Mouse (Mus musculus) MN1 (cell line): ENCODE results near the gene Car15.
A peak's percentile ranks its signal among the peaks of the same experiment; 100 is the strongest.

ENCODE experiments used
- DNase-seq: peaks from one replicate; pipeline ENCODE4 v3.0.0-alpha.2; 2016; ENCODE audit warnings: low spot score

Gene Car15

GRCm38 (mm10) chr16:17838051-17838450 is at the start of gene Car15:
Car15 (minus strand) TSS chr16:17838364.
- no peak for DNase-seq

GRCm38 (mm10) chr16:17884116-17884515 is 46.0 kb upstream of the Car15 start:
- no peak for DNase-seq

GRCm38 (mm10) chr16:17882196-17882595 is 44.0 kb upstream of the Car15 start:
- no peak for DNase-seq

DNA sequence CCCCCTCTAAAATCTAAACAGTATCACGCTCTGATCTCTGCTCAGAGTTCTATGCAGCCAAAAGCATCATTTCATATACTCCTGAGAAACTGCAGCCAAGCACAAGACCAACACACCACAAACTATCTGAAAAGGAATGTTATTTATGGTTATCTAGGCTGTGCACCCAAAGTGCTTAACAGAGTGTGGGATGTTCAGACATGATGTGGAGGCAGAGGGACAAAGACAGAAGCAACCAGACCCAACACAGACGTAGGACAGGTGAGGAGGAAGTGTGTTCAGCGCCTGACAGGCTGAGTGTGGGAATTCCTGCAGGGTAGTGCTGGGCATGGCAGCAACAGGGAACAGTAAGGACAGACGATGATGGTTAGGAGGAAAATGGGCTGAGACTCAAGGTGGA is 41.4 kb upstream of the Car15 start:
- DNase-seq = no peak

DNA sequence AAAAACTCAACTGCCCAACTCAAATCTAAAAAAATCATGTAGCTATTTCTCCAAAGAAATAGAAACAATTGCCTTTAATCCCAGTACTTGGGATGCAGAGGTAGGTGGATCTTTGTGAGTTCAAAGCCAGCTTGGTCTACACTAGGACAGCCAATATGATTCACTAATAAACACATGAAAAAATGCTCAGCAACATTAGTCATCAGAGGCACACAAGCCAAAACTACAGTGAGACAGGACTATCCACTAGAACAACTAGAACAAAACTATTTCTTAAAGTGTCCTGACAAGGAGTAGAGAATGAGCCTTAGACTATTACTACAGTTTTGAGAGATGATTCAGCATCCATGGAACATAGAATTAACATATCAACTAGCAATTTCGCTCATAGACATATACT is 37.9 kb upstream of the Car15 start:
- DNase-seq = no peak

DNA sequence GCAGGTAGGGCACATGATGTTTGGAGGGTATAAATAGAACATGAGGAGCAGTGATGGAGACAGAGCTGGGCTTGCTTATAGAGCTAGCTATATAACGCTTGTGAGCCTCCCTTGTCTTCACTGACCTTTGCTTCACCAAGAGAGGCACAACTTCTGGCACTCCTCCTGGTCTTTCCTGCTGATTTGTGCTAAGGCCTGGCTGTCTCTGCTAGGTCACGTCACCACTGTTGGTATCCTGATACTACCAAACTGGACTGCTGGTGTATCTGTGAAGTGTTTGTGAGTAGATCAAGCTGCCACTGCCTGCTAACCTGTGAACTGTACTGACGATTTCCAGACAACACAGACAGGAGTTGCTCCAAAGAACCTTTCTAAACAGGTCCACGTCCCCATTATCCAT is 37.0 kb upstream of the Car15 start:
- no peak for DNase-seq

DNA sequence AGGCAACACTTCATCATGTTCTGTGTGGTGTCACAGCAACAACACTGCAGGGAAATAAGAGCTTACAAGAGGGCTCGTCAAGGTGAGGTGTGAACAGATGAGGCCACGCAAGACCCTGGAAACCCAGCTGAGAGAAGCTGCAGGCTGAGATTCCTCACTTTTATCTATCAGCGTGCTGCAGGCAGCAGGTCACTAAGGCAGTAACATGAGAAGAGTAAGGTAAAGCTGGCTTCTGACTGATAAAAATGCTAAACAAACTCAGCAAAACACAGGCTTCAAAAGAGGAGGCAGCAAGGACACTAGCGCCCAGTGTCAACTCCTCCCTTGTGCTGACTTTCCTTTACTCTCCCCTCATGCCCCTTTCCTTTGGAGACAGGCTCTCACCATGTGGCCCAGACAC is 34.8 kb upstream of the Car15 start:
- no peak for DNase-seq

- no peak for DNase-seq
These were observed 33.1 kb upstream of the Car15 start for GRCm38 (mm10) chr16:17871248-17871647.

GRCm38 (mm10) chr16:17865770-17866169 is 27.6 kb upstream of the Car15 start:
- no peak for DNase-seq

- DNase-seq = no peak
These were observed 27.1 kb upstream of the Car15 start for GRCm38 (mm10) chr16:17865293-17865692.

DNA sequence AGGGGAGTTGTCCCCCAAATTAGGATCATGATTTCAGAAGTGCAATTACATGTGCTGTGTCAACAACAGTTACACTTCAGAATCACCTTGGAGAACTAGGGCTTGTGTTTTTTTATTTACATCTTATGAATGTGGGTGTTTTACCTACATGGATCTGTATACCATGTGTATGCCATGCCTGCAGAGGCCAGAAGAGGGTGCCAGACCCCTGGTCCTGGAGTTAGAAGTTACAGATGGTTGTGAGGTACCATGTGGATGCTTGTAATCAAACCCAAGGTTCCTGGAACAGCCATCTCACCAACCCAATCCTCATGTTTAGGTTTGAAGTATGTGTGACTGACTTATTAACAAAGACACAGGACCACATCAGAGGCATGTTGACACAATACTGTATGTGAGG is 20.4 kb upstream of the Car15 start:
- DNase-seq = peak; percentile 38

DNA sequence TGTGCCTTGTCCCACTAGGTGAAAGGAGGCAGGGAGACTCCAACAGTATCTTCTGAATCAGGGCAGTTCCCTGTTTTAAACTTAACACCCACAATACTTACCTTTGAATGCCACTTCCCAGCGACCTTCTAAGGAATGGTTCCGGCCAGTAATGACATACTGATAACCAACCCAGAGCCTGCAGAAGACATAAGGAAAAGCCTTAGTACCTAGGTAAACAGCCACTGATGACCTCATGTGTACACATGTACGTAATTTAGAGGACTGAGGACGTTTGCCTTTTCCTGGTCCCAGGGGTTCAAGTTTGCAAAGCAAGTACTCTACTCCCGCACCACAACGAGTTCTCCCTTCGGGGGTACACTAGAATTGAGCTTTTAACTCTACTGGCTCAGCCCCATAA is 19.0 kb upstream of the Car15 start:
- DNase-seq = no peak

- no peak for DNase-seq
These were observed 15.1 kb upstream of the Car15 start for GRCm38 (mm10) chr16:17853263-17853662.

GRCm38 (mm10) chr16:17851860-17852259 is 13.7 kb upstream of the Car15 start:
- no peak for DNase-seq

DNA sequence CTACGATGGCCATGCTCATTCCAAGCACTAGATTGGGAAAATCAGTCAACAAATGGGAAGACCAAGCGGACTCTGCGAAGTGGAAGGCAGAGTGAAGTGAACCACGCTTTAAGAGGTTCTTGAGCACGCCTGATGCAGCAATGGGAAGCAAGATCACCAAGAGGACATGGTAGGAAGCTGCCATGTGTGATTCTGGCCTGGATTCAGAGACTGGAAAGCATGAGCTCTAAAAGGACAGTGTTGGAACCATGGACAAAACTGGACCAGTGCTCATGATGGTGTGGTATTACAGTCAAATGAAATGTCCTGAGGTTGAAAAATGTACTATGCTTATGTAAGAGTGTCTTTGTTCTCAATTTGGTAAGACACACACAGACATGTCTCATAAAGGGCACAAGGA is 13.2 kb upstream of the Car15 start:
- DNase-seq = no peak

GRCm38 (mm10) chr16:17849486-17849885 is 11.3 kb upstream of the Car15 start:
- DNase-seq = no peak

DNA sequence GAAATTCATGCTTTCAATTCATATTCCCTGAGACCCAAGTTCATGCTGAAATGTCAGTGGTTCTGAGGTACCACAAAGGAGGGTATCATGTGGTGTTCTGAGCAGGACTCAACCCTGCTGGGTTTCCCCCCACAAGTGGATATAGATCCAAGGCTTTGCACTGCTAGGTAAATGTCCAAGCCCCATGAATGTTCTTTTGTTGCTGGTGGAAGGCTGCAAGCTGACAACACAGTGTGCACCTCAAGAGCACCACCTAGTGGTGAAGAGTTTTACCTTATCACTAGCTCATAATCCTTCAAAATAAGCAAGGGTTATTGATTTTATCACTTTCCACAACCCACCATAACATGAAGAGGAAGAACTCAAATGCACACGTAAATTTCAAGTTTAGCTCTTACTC is 10.8 kb upstream of the Car15 start:
- DNase-seq = peak; percentile 80

DNA sequence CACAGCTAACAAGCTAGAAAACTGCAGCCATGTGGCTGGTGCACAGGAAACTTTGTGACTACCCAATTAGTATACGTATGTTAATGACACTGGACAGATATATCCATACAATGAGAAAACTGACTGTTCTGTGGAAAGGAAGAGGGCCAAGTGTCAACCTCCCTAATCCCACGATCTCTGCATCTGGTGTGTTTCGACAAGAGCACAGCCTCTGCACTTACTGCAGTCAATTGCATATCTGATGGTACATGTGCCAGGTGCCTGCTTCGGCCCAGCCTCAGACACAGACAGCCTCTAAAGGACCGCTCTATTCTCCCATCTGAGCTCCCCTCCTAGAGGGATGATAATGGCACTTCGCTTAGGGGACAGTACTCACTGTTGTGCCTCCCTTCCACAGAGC is 10.3 kb upstream of the Car15 start:
- DNase-seq = peak; percentile 83

GRCm38 (mm10) chr16:17843701-17844365 is 5.7 kb upstream of the Car15 start:
- no peak for DNase-seq

DNA sequence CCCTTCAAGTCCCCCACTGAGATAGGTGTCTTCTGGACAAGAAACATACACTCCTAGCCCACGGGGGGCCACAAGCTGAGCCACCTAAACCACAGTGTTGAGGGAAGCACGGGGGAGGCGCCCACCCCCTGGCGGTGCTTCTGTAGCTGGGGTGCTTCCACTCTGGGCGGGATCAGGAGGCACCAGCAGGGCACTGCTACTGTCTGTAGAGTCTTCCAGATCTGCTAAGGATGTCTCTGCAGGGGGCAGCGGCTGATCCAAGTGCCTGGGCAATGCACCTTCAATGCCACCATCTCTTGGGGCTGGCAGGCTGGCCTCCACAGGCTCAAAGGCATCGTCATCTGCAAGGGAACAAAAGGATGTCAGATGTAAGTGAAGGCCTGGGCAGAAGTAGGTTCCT is 4.3 kb upstream of the Car15 start:
- DNase-seq = no peak

- DNase-seq = no peak
These were observed 1.8 kb upstream of the Car15 start for GRCm38 (mm10) chr16:17839976-17840375.

DNA sequence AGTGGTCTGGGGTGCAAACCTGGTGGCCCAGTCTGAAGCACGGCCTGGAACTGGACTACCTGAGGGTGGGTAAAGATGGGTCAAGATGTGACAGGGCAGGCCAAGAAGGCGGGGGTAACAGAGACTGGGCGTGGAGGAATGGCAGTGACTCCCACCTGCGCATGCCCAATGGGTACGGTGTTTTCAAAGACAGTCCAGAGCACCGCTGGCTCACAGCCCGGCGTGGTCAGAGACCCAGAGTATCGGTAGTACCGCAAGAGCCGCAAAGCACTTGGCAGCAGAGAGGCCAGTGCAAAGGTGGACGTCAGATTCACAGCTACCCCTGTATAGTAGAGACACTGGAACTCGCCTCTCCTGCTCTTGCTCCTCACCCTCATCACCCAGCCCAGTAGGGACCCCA is 2.7 kb downstream of the Car15 start:
- DNase-seq = no peak

GRCm38 (mm10) chr16:17834543-17834942 is 3.6 kb downstream of the Car15 start:
- DNase-seq = no peak

DNA sequence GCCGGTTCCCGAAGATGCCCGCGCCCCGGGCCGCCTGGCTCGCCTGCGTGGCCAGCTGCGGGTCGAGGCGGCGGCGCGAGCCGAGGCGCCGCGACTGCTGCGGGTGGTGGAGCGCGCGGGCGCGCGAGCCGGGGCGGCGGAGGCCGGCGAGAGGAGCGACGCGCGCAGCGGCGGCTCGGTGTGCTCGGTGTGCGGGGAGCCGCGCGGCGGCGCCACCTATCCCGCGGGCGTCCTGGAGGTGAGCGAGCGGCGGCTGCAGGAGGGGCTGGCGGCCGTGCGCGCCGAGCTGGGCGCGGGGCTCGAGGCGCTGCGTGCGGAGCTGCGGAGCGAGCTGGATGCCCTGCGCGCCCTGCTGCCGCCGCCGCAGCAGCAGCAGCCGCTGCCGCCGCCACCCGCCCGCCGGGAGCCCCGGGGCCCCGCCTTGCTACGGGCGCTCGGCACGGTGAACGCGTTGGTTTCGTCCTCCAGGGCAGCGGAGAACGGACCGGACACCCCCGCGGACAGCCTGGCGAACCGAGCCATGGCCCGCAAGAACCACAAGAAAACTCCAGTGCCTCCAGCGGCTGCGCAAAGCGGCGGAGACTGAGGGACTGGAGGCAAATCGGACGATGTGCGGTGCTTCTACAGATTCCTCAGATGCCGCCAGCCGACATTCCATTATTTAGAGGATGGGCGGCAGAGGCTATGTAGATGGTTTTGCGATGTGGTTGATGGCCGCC is 4.3 kb downstream of the Car15 start:
- DNase-seq = no peak
